Mouse (Mus musculus) erythroblast, embryonic 14.5 days (primary cell): ENCODE data around the gene Ush2a.

ENCODE experiments used
- GATA1 ChIP-seq: IDR thresholded peaks from 2 replicates; pipeline ENCODE4 v1.6.1; 2012; ENCODE audit warnings: low read length, inconsistent platforms, mixed read lengths
- TAL1 ChIP-seq: IDR thresholded peaks from 3 replicates; pipeline ENCODE4 v1.6.1; 2012; ENCODE audit warnings: low read length, inconsistent platforms, mixed read lengths

- TF ChIP-seq GATA1 (no peak), TAL1 (no peak)
Observed at GRCm38 (mm10) chr1:188363548-188363947, 101.7 kb downstream of the Ush2a start.
